Mouse (Mus musculus) stomach, postnatal 0 days (tissue): ENCODE data around the gene Ppp1r2.

Experiments
- CTCF ChIP-seq: IDR thresholded peaks from 2 replicates; pipeline ENCODE4 v1.5.1; 2016; ENCODE audit warnings: antibody characterized with exemption, low read depth, mild to moderate bottlenecking, moderate library complexity
- EP300 ChIP-seq: optimal IDR thresholded peaks from 2 replicates; pipeline ENCODE3; 2016; ENCODE audit warnings: antibody characterized with exemption

GRCm38 (mm10) chr16:31290751-31291365 is 15.8 kb upstream of the Ppp1r2 start:
- no peak for TF ChIP-seq CTCF
- TF ChIP-seq EP300, result no peak
